Mouse (Mus musculus) kidney, adult 2 months (tissue): ENCODE results near the gene Epn1. TPM values are rescaled to one million over a fixed set of nuclear protein-coding genes. Genes with fewer than 3 reads are reported as not detected.

Experiments used
- DNase-seq: peaks from one replicate; pipeline ENCODE4 v3.0.0; 2021
- H3K27ac ChIP-seq: fragments of 200-500 bp; 2 replicates; pipeline ENCODE4 v1.5.1; 2012; ENCODE audit warnings: low read depth, low read length, control low read depth, inconsistent platforms; ENCODE audit not compliant: insufficient read depth
- H3K27me3 ChIP-seq: fragments of 200-500 bp; replicated peaks from 2 replicates; pipeline ENCODE4 v1.6.1; 2012; ENCODE audit warnings: mild to moderate bottlenecking, moderate library complexity, low read length, inconsistent platforms; ENCODE audit not compliant: control insufficient read depth, insufficient read depth
- H3K36me3 ChIP-seq: fragments of 200-500 bp; 2 replicates; pipeline ENCODE4 v1.6.1; 2012; ENCODE audit warnings: mild to moderate bottlenecking, moderate library complexity, low read length, inconsistent platforms; ENCODE audit not compliant: control insufficient read depth, insufficient read depth
- H3K4me1 ChIP-seq: fragments of 200-500 bp; 2 replicates; pipeline ENCODE4 v1.6.1; 2011; ENCODE audit warnings: low read length; ENCODE audit not compliant: control insufficient read depth, insufficient read depth
- H3K4me3 ChIP-seq: fragments of 200-500 bp; 2 replicates; pipeline ENCODE4 v1.5.1; 2011; ENCODE audit warnings: mild to moderate bottlenecking, low read depth, low read length, control low read depth; ENCODE audit not compliant: insufficient read depth
- CTCF ChIP-seq: fragments of 200-500 bp; conservative IDR thresholded peaks from 2 replicates; pipeline ENCODE4 v1.5.1; 2011; ENCODE audit warnings: low read depth, mild to moderate bottlenecking, control low read depth, low read length, moderate library complexity, mixed read lengths; ENCODE audit not compliant: insufficient read depth, insufficient read length
- POLR2A ChIP-seq: fragments of 200-500 bp; IDR thresholded peaks from one replicate; pipeline ENCODE4 v1.6.1; 2011; ENCODE audit warnings: low read depth, low read length, control low read depth
- WGBS: fragments of 180-500 bp; shearing (Covaris S2); methylation state at CpG from one replicate; pipeline ENCODE4 v1.1.7; 2018; 5-methylcytosine and 5-hydroxymethylcytosine counted together
- polyA plus RNA-seq: library from polyadenylated mRNA; depleted of rRNA; stranded (reverse); fragments of >200 nt; gene quantifications from 2 replicates; pipeline ENCODE4 v1.2.3, GENCODE M21; 2012; rRNA removed

Gene Epn1
- polyA plus RNA-seq, 1 experiment = 243 TPM

GRCm38 (mm10) chr7:5112701-5113100 is 32.7 kb downstream of the Epn1 start:
- Histone ChIP-seq H3K4me3 (no peak overlapping the region), H3K4me1 (no peaks in the 10 kb centered on the region; the same call in 1 of the 2 replicates), H3K27ac (no peak overlapping the region), H3K27me3 (no peaks in the 10 kb centered on the region), H3K36me3 (no peaks in the 10 kb centered on the region)
- no peak for DNase-seq
- no peak for TF ChIP-seq CTCF
- TF ChIP-seq POLR2A = no peak
- 27% methylated on average over 3 of the region's 3 CpGs for WGBS

- DNase-seq = no peak
- no peaks in the 10 kb centered on the region for H3K36me3 ChIP-seq
- TF ChIP-seq POLR2A (no peak), CTCF (no peak)
- WGBS = 86% methylated on average over 3 of the region's 3 CpGs
- H3K27ac ChIP-seq = no peak within 1 kb of the TSS
- H3K4me3 ChIP-seq = no peak within 1 kb of the TSS
- H3K4me1 ChIP-seq = no peaks in the 10 kb centered on the region; the same call in 1 of the 2 replicates
- H3K27me3 ChIP-seq = no peaks in the 10 kb centered on the region; the same call in 1 of the 2 replicates
Measured at GRCm38 (mm10) chr7:5116850-5117249, 36.8 kb downstream of the Epn1 start, which contains the start of gene Rfpl4. Gene Rfpl4 (minus strand): TSS chr7:5116950.

GRCm38 (mm10) chr7:5125078-5125477 is 45.0 kb downstream of the Epn1 start:
- DNase-seq = no peak
- no peaks in the 10 kb centered on the region for H3K36me3 ChIP-seq
- no peaks in the 10 kb centered on the region; the same call in 1 of the 2 replicates for H3K27me3 ChIP-seq
- no peaks in the 10 kb centered on the region for H3K4me1 ChIP-seq
- H3K4me3 ChIP-seq = no peak overlapping the region
- H3K27ac ChIP-seq = no peak overlapping the region
- WGBS = 86% methylated on average over 8 of the region's 8 CpGs
- TF ChIP-seq POLR2A (no peak), CTCF (no peak)

- Histone ChIP-seq H3K4me1 (no peaks in the 10 kb centered on the region), H3K27me3 (no peaks in the 10 kb centered on the region; the same call in 1 of the 2 replicates), H3K36me3 (no peaks in the 10 kb centered on the region), H3K4me3 (peak within 1 kb of the TSS; percentile 62), H3K27ac (0 out of 2 replicates have a peak within 1 kb of the TSS, but pooled peaks have one; percentile 12)
- DNase-seq = peak; percentile 83
- 18% methylated on average over 42 of the region's 42 CpGs for WGBS
- TF ChIP-seq POLR2A (no peak), CTCF (peak; percentile 66)
Measured at GRCm38 (mm10) chr7:5125549-5126406, 45.7 kb downstream of the Epn1 start, which contains the start of gene Rasl2-9. Gene Rasl2-9 (minus strand): TSS chr7:5125950.

Other genes starting within 250 kb of the Epn1 start
- gene Shisa7, start 235.5 kb upstream of the Epn1 start, polyA plus RNA-seq = 14.1 and 17.3 TPM in 2 replicates
- gene Isoc2b, start 210.0 kb upstream of the Epn1 start, polyA plus RNA-seq = 41.1 and 47.9 TPM in 2 replicates
- gene Isoc2a, start 203.1 kb upstream of the Epn1 start, polyA plus RNA-seq = 174 and 182 TPM in 2 replicates
- gene Gm36210, start 173.7 kb upstream of the Epn1 start, polyA plus RNA-seq = 0.16 TPM in 1 of 2 replicates, not detected in the other
- gene Zfp628, start 165.0 kb upstream of the Epn1 start, polyA plus RNA-seq = 12.6 and 14.4 TPM in 2 replicates
- 5.5 and 5.7 TPM in 2 replicates for gene Nat14, start 158.2 kb upstream of the Epn1 start, polyA plus RNA-seq
- gene Ssc5d, start 154.4 kb upstream of the Epn1 start, polyA plus RNA-seq = 1.8 and 2.1 TPM in 2 replicates
- gene Sbk2, start 115.8 kb upstream of the Epn1 start, polyA plus RNA-seq = 0.11 and 1.6 TPM in 2 replicates
- gene Sbk3, start 109.1 kb upstream of the Epn1 start, polyA plus RNA-seq = 0.14 and 0.19 TPM in 2 replicates
- 49.9 and 55.2 TPM in 2 replicates for gene Zfp579, start 84.1 kb upstream of the Epn1 start, polyA plus RNA-seq
- 35.7 and 49.6 TPM in 2 replicates for gene Zfp524, start 65.8 kb upstream of the Epn1 start, polyA plus RNA-seq
- 25.4 and 27.5 TPM in 2 replicates for gene Fiz1, start 65.5 kb upstream of the Epn1 start, polyA plus RNA-seq
- gene Gm44973, start 64.7 kb upstream of the Epn1 start, polyA plus RNA-seq = 0.14 TPM in 1 of 2 replicates, not detected in the other
- gene Zfp865, start 59.9 kb upstream of the Epn1 start, polyA plus RNA-seq = 21.3 and 25.1 TPM in 2 replicates
- gene Ccdc106, start 59.7 kb upstream of the Epn1 start, polyA plus RNA-seq = 2.3 and 3.0 TPM in 2 replicates
- not detected in 2 replicates for gene 4632433K11Rik, start 46.1 kb upstream of the Epn1 start, polyA plus RNA-seq
- 6.4 and 6.8 TPM in 2 replicates for gene Zfp784, start 41.8 kb upstream of the Epn1 start, polyA plus RNA-seq
- 17.0 and 17.1 TPM in 2 replicates for gene Zfp580, start 28.7 kb upstream of the Epn1 start, polyA plus RNA-seq
- 132 and 153 TPM in 2 replicates for gene U2af2, start 18.1 kb upstream of the Epn1 start, polyA plus RNA-seq
- not detected in 2 replicates for gene Rfpl4, start 36.7 kb downstream of the Epn1 start, polyA plus RNA-seq
- 2.8 and 3.5 TPM in 2 replicates for gene Rasl2-9, start 45.7 kb downstream of the Epn1 start, polyA plus RNA-seq
- gene Vmn1r55, start 69.4 kb downstream of the Epn1 start, polyA plus RNA-seq = not detected in 2 replicates
- not detected in 2 replicates for gene Vmn1r56, start 116.5 kb downstream of the Epn1 start, polyA plus RNA-seq
- not detected in 2 replicates for gene Vmn1r57, start 138.3 kb downstream of the Epn1 start, polyA plus RNA-seq